Mouse (Mus musculus) common myeloid progenitor, adult 5-6 weeks (primary cell): ENCODE data around the gene Tgm2. TPM values are rescaled to one million over a fixed set of nuclear protein-coding genes. Genes with fewer than 3 reads are reported as not detected.

ENCODE experiments used
- ATAC-seq: replicated peaks from 2 replicates; pipeline ENCODE4 v1.8.0; 2016; ENCODE audit warnings: low read depth, mild to moderate bottlenecking, moderate TSS enrichment, inconsistent platforms; ENCODE audit not compliant: poor library complexity, severe bottlenecking
- total RNA-seq: library from RNA; stranded (forward); fragments of 200-1000, 187-1606 nt; gene quantifications from 2 replicates; pipeline ENCODE4 v1.2.3, GENCODE M21; 2017

Gene Tgm2
- total RNA-seq, 1 experiment from 2014 or later, result 5.4 TPM

DNA sequence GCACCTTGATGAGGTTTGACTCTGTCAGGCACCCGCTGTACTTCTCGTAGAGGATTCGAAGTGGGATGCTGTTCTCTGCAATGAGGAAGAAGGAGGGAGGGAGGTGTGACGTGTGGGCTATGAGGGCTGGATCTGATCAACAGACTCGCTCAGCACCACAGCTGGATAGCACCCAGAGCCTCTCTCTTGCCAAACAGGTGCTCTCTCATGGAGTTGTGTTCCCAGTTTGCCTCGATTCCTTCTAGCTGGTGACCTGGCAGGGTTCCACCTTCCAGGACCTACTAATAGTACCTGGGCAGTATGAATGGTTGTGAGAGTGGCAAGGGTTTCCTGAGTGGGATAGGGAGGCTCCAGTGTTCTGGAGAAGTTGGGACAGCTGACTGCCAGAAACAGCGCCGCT lies 26.0 kb downstream of the Tgm2 start:
- ATAC-seq, result no peak

DNA sequence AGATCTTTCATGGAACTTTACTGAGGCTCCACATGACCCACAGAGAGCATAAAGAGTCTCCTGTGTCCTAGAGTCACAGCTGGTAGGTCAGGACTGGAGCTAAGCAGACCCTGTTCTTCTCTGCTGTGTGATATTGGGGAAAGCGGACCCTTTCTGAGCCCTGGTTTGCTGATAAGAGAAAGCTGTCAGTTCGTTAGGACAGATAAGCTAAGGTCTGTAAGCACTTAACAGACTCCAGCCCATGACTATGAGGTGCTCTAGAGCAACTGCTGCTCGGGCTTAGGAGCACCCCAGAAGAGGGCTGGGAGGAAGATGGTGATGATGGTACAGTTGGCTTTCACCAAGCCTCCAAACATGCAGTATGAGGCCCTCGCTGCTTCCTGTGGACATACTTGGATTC lies 27.1 kb downstream of the Tgm2 start:
- no peak for ATAC-seq

GRCm38 (mm10) chr2:158116653-158117052 lies 29.6 kb downstream of the Tgm2 start:
- peak; percentile 38 for ATAC-seq

- peak; percentile 77 for ATAC-seq
Observed at GRCm38 (mm10) chr2:158115838-158116453, 30.3 kb downstream of the Tgm2 start.

GRCm38 (mm10) chr2:158114931-158115330 lies 31.3 kb downstream of the Tgm2 start:
- ATAC-seq, result no peak

DNA sequence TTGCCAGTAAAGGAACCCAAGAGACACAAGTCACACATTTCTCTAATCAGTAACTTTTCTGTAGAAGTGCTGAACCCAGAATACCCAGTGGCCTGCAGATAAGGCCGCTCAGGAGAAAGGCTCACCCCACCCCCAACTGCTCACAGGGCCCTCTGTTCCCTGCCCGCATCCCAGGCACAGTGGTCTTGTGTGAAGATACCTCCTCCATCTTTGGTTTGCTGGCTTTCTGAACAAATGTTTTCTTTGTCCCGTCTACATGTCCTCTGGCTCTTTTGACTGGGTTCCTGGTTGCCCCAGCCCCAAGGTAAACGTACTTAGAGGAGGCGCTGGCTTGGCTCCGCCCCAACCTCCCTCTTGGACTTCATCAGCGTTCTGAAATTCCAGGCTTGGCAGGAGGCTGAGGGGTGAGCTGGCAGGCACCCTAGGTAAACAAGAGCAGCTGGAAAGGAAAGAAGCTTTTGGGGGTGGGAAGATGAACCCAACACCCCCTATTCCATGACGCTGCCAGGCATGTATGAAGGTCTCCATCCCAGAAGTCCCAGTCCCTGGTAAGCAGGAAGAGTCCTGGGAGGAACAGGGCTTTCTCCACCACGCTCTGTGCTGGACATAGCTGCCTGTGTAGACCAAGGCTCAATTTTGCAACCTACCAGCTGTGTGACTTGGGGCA lies 32.5 kb downstream of the Tgm2 start:
- no peak for ATAC-seq

- 0 out of 2 replicates have a peak, but pooled peaks have one; percentile 13 for ATAC-seq
Observed at GRCm38 (mm10) chr2:158109516-158109915, 36.7 kb downstream of the Tgm2 start.

GRCm38 (mm10) chr2:158106947-158107587 lies 39.2 kb downstream of the Tgm2 start:
- ATAC-seq, result peak; percentile 70

DNA sequence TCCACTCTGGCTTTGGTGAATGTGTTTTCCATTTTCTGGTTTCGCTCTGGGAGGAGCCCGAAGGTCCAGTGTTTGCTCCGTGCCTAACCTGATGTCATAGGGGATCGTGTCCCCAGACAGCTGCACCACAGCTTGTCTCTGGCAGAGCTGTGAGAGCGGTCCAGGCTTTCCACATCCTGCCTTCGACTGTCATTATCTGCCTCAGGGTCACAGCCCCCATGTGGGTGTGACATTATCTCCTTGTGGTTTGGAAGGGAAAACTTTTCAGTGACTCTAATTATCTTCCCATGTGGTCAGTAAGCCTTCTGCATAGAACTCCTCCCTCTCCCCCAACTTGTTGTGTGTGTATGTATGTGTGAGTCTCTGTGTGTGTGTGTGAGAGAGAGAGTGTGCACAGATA lies 40.6 kb downstream of the Tgm2 start:
- peak; percentile 78 for ATAC-seq

- ATAC-seq, result no peak
Observed at GRCm38 (mm10) chr2:158104966-158105365, 41.3 kb downstream of the Tgm2 start.

GRCm38 (mm10) chr2:158101768-158102167 lies 44.5 kb downstream of the Tgm2 start:
- no peak for ATAC-seq

GRCm38 (mm10) chr2:158099537-158099936 lies 46.7 kb downstream of the Tgm2 start:
- no peak for ATAC-seq

- no peak for ATAC-seq
Observed at GRCm38 (mm10) chr2:158098730-158099129, 47.5 kb downstream of the Tgm2 start.

DNA sequence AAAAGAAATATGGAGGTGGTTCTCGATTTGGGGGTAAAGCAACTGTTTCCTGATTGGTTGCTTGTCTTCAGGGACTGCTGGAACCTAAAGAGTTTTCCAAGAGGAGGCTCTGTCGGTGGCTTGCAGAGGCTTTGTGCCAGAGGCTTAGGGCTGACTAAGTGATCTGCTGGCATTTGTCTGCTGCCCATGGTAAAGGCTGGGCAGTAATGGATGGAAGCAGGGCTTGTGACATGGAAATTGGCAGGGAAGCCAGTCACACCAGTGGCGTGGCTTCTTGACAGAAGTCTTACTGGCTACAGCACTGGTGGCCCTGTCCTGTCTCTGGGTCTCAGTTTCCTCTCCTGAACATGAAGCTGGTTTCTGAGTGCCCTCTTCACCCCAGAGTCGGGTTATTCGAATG lies 49.2 kb downstream of the Tgm2 start:
- no peak for ATAC-seq

DNA sequence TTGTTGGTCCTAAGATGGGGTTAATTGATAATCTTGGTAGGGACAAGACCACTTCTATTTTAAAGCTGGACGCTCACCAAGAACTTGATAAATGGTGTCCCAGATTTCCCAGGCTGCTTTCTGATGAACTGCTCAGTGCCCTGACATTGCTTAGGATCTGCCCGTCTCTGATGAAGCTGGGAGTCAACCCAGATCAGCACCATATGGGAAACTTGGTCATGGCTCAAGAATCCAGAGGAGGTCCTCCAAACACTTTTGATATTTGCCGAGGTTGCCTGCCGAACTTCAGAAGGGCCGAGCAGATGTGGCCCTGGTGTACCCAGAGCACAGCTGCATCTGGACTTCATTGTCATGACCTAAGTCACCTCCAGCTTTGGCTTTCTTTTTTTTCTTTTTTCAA lies 51.4 kb downstream of the Tgm2 start:
- ATAC-seq, result no peak

DNA sequence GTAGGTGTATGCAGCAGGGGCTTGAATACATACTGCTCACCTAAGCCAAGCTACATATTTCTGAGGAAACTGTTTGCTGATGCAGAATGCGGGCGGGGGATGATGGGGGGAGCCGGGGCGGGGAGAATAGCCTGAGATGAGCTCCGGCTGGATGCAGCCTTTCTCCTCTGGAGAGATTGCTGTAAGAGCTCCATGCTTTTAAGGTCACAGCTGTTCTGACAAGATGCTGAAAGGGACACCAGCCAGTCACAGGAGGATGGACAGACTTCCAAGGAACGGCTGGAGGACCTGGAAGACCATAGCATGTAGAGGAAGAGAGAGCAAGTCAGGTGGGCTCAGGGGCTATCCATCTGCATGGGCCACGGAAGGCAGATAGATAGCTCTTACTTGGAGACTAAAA lies 51.9 kb downstream of the Tgm2 start:
- ATAC-seq, result no peak

DNA sequence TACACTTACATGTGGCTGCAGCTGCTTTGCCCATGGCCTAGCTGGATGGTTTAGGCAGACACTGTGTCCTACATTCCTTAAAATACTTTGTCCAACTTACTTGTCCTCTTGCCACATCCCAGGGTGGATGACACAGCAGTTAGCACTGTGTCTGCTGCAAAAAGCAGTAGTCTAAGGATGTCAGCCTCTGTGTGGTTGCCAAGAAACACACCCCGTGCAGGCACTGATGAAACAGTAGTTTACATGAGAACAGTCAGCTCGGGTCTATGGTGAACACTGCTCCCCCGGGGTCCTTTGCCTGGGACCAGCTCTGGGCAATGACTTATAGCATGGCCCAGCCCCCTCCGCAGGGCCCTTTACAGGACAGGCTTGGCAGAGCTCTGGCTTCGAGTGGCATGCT lies 52.9 kb downstream of the Tgm2 start:
- ATAC-seq, result peak; percentile 36; the same call in 1 of the 2 replicates

- no peak for ATAC-seq
Observed at GRCm38 (mm10) chr2:158090096-158090495, 56.1 kb downstream of the Tgm2 start.

DNA sequence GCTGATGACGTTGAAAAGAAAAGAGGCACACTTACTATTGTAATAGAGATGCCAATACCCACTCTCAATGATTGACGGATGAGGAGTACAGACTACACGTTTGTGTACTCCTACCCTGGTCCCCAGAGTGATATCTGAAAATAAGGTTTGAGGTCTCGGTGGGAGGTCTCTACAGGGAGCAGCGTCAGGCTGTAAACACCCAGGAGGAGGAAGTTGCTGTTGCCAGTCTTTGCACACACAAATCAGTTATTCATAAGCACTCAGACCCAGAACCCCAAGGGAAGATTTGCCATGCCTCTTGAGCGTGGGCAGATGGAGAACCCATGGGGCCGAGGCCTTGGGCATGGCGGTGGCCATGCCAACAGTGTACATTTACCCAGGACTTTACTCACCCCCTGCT lies 61.8 kb downstream of the Tgm2 start:
- no peak for ATAC-seq

GRCm38 (mm10) chr2:158080622-158081241 lies 65.5 kb downstream of the Tgm2 start:
- no peak for ATAC-seq

DNA sequence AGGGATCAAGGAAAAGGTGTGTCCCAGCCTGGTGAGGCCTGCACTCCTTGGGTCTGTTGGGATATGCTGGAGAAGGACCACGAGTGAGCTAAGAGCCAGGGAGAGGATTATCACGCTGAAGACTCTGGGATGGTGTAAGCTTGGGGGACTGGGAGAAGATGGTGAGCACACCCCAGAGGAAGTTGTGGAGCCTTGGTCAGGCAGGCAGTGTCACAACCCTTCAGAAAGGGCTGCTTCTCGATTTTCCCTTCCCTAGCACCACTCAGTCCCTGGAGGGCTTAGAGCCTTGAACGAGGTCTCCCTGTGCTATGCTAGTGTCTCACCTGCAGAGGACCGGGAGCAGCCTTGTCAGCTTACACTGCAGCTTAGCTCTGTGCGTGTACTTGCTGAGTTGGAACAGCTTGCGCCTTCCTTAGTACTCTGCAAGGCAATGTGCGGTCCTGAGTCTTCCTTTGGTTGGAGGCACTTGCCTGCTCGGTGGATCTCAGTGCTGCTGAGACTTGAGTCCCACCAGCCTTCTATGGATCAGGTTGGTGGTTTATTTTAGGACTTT lies 66.3 kb downstream of the Tgm2 start:
- ATAC-seq, result peak; percentile 42
